Mouse (Mus musculus) embryonic facial prominence, embryonic 11.5 days (tissue): ENCODE measurements around the gene Mfrp. TPM values are rescaled to one million over a fixed set of nuclear protein-coding genes. Genes with fewer than 3 reads are reported as not detected.

Source experiments
- ATAC-seq: fragments of 200-750 bp; cut with Nextera tagmentation; replicated peaks from 2 replicates; pipeline ENCODE4 v1.8.0; 2017; ENCODE audit warnings: low read depth; ENCODE audit not compliant: insufficient number of reproducible peaks, low FRiP score, low TSS enrichment
- DNase-seq: peaks from one replicate; pipeline ENCODE4 v3.0.0-alpha.2; 2015; ENCODE audit warnings: low spot score
- H3K27ac ChIP-seq: fragments of 300-500 bp; sonication (generic); replicated peaks from 2 replicates; pipeline ENCODE4 v1.5.1; 2014; ENCODE audit warnings: mild to moderate bottlenecking, low read depth, low read length, control low read depth
- H3K27me3 ChIP-seq: fragments of 300-500 bp; sonication (generic); 2 replicates; pipeline ENCODE4 v1.6.1; 2014; ENCODE audit warnings: mild to moderate bottlenecking, low read length, moderate library complexity, mixed read lengths; ENCODE audit not compliant: control insufficient read depth, insufficient read depth
- H3K36me3 ChIP-seq: fragments of 300-500 bp; sonication (generic); replicated peaks from 2 replicates; pipeline ENCODE4 v1.6.1; 2014; ENCODE audit warnings: low read depth, mild to moderate bottlenecking, low read length, moderate library complexity, mixed read lengths; ENCODE audit not compliant: control insufficient read depth, insufficient read depth
- H3K4me1 ChIP-seq: fragments of 300-500 bp; sonication (generic); 2 replicates; pipeline ENCODE4 v1.6.1; 2014; ENCODE audit warnings: low read length, mixed read lengths; ENCODE audit not compliant: control insufficient read depth, insufficient read depth
- H3K4me2 ChIP-seq: fragments of 300-500 bp; sonication (generic); 2 replicates; pipeline ENCODE4 v1.6.1; 2014; ENCODE audit warnings: low read depth, mild to moderate bottlenecking, control low read depth, low read length, moderate library complexity
- H3K4me3 ChIP-seq: fragments of 300-500 bp; sonication (generic); 2 replicates; pipeline ENCODE4 v1.5.1; 2014; ENCODE audit warnings: low read depth, low read length, control low read depth
- H3K9ac ChIP-seq: fragments of 300-500 bp; sonication (generic); replicated peaks from 2 replicates; pipeline ENCODE4 v1.6.1; 2014; ENCODE audit warnings: mild to moderate bottlenecking, control low read depth, low read length
- H3K9me3 ChIP-seq: fragments of 300-500 bp; sonication (generic); replicated peaks from 2 replicates; pipeline ENCODE4 v1.6.1; 2016; ENCODE audit warnings: mild to moderate bottlenecking, low read length, inconsistent platforms, mixed read lengths; ENCODE audit not compliant: control insufficient read depth
- WGBS: fragments of 180-500 bp; shearing (Covaris S2); extraction: QIAGEN DNeasy Blood & Tissue Kit; methylation state at CpG from one replicate; pipeline ENCODE4 v1.1.7; 2014; 5-methylcytosine and 5-hydroxymethylcytosine counted together
- polyA plus RNA-seq: library from polyadenylated mRNA; unstranded; fragments of >200 nt; fragmentation: Nextera tagmentation; extraction: Ambion mirVana; gene quantifications from 2 replicates; pipeline ENCODE4 v1.2.1, GENCODE M21; 2014

The Mfrp gene
- polyA plus RNA-seq, 1 experiment from 2014 or later: 0.32 TPM

- Histone ChIP-seq H3K4me1 (peaks cover 5% of the 10 kb centered on the region), H3K27me3 (peaks cover 25% of the 10 kb centered on the region), H3K27ac (no peak overlapping the region), H3K4me3 (peak overlapping the region; percentile 58), H3K36me3 (no peaks in the 10 kb centered on the region), H3K4me2 (peak overlapping the region; percentile 90), H3K9me3 (no peaks in the 10 kb centered on the region), H3K9ac (peak overlapping the region; percentile 60)
- DNase-seq: no peak
- no peak for ATAC-seq
- WGBS: 57% methylated on average over 7 of the region's 7 CpGs
Observed at GRCm38 (mm10) chr9:44135731-44136411, 34.3 kb downstream of the Mfrp start.

GRCm38 (mm10) chr9:44137846-44138245, 36.3 kb downstream of the Mfrp start:
- WGBS: 66% methylated on average over 4 of the region's 4 CpGs
- no peak overlapping the region for H3K9ac ChIP-seq
- H3K27ac ChIP-seq: no peak overlapping the region
- no peak overlapping the region for H3K4me2 ChIP-seq
- no peaks in the 10 kb centered on the region for H3K9me3 ChIP-seq
- no peak for ATAC-seq
- peaks cover 5% of the 10 kb centered on the region for H3K4me1 ChIP-seq
- peaks cover 25% of the 10 kb centered on the region for H3K27me3 ChIP-seq
- DNase-seq: no peak
- H3K36me3 ChIP-seq: no peaks in the 10 kb centered on the region
- no peak overlapping the region for H3K4me3 ChIP-seq

- Histone ChIP-seq H3K9ac (no peak overlapping the region), H3K36me3 (no peaks in the 10 kb centered on the region; the same call in 1 of the 2 replicates), H3K9me3 (no peaks in the 10 kb centered on the region), H3K4me1 (no peaks in the 10 kb centered on the region), H3K27ac (no peak overlapping the region), H3K27me3 (no peaks in the 10 kb centered on the region), H3K4me2 (no peak overlapping the region), H3K4me3 (no peak overlapping the region)
- ATAC-seq (no peak), DNase-seq (no peak)
- 73% methylated on average over 5 of the region's 5 CpGs for WGBS
Observed at GRCm38 (mm10) chr9:44141951-44142350, 40.4 kb downstream of the Mfrp start.

- no peak for ATAC-seq
- Histone ChIP-seq H3K27ac (no peak overlapping the region), H3K36me3 (no peaks in the 10 kb centered on the region; the same call in 1 of the 2 replicates)
Observed at GRCm38 (mm10) chr9:44143421-44143820, 41.9 kb downstream of the Mfrp start.

GRCm38 (mm10) chr9:44144023-44144717, 42.6 kb downstream of the Mfrp start:
- WGBS: 29% methylated on average over 7 of the region's 8 CpGs
- no peak overlapping the region for H3K4me2 ChIP-seq
- no peaks in the 10 kb centered on the region for H3K27me3 ChIP-seq
- DNase-seq (peak; percentile 24), ATAC-seq (no peak)
- no peak overlapping the region for H3K9ac ChIP-seq
- no peaks in the 10 kb centered on the region for H3K4me1 ChIP-seq
- no peaks in the 10 kb centered on the region for H3K9me3 ChIP-seq
- H3K4me3 ChIP-seq: no peak overlapping the region
- H3K36me3 ChIP-seq: no peaks in the 10 kb centered on the region; the same call in 1 of the 2 replicates
- no peak overlapping the region for H3K27ac ChIP-seq

More at GRCm38 (mm10) chr9:44143421-44143820, 41.9 kb downstream of the Mfrp start:
- Histone ChIP-seq H3K4me1 (no peaks in the 10 kb centered on the region), H3K4me3 (no peak overlapping the region), H3K9me3 (no peaks in the 10 kb centered on the region), H3K4me2 (no peak overlapping the region), H3K27me3 (no peaks in the 10 kb centered on the region), H3K9ac (no peak overlapping the region)
- no peak for DNase-seq
- 80% methylated on average over 5 of the region's 5 CpGs for whole genome bisulfite sequencing

GRCm38 (mm10) chr9:44144718-44145060, 43.2 kb downstream of the Mfrp start:
- H3K27ac ChIP-seq: no peak overlapping the region
- no peak overlapping the region for H3K4me3 ChIP-seq
- H3K4me1 ChIP-seq: no peaks in the 10 kb centered on the region
- no peaks in the 10 kb centered on the region for H3K9me3 ChIP-seq
- H3K27me3 ChIP-seq: no peaks in the 10 kb centered on the region
- DNase-seq (no peak), ATAC-seq (no peak)
- no peaks in the 10 kb centered on the region; the same call in 1 of the 2 replicates for H3K36me3 ChIP-seq
- no peak overlapping the region for H3K4me2 ChIP-seq
- H3K9ac ChIP-seq: no peak overlapping the region

GRCm38 (mm10) chr9:44147290-44147689, 45.8 kb downstream of the Mfrp start:
- DNase-seq: no peak

More at GRCm38 (mm10) chr9:44147290-44147689, 45.8 kb downstream of the Mfrp start:
- no peaks in the 10 kb centered on the region for H3K9me3 ChIP-seq
- ATAC-seq: no peak
- no peak overlapping the region for H3K9ac ChIP-seq
- H3K36me3 ChIP-seq: no peaks in the 10 kb centered on the region; the same call in 1 of the 2 replicates
- 59% methylated on average over 3 of the region's 3 CpGs for WGBS
- no peaks in the 10 kb centered on the region for H3K4me1 ChIP-seq
- no peaks in the 10 kb centered on the region for H3K27me3 ChIP-seq
- H3K27ac ChIP-seq: no peak overlapping the region
- H3K4me3 ChIP-seq: no peak overlapping the region
- no peak overlapping the region for H3K4me2 ChIP-seq
